ENCODE assay signal across 8 mouse cellular contexts in genomic region chr7:105640233-105640893, GRCm38 (mm10). TPM values are rescaled to one million over a fixed set of nuclear protein-coding genes. Genes with fewer than 3 reads are reported as not detected.
DNase-seq lines count a peak whose midpoint lies in the region; ATAC-seq lines count a peak whose summit lies in the region.

Gene Arfip2, minus strand, starts transcription at chr7:105640416.
Gene Gm45799, plus strand, starts transcription at chr7:105640552.

- H3K4me3 ChIP-seq in hindbrain, embryonic 16.5 days (ENCODE audit: low read length): peak within 1 kb of the TSS; percentile 72
- H3K4me3 ChIP-seq in macrophage (ENCODE audit: inconsistent target): peak within 1 kb of the TSS; percentile 69

- peak within 1 kb of the TSS; percentile 85 for H3K4me2 ChIP-seq in hindbrain, embryonic 16.5 days (ENCODE audit: low read length)

- WGBS in hindbrain, embryonic 16.5 days: under 1% methylated on average over 45 of the region's 45 CpGs
- under 1% methylated on average over 44 of the region's 45 CpGs for WGBS in macrophage (ENCODE audit: missing documents)

- no peaks in the 10 kb centered on the region for H3K9me3 ChIP-seq in hindbrain, embryonic 16.5 days (ENCODE audit: control insufficient read depth, low read length)

- H3K9ac ChIP-seq in hindbrain, embryonic 16.5 days (ENCODE audit: low read depth, low read length): peak within 1 kb of the TSS; percentile 87

- peak; percentile 87 for DNase-seq in WW6 (ENCODE audit: low read depth, low spot score)
- DNase-seq in cerebellum, postnatal 4 days (ENCODE audit: low spot score in 2 of 2): peak; percentile 93
- DNase-seq in gastrocnemius, adult 18-20 months (ENCODE audit: low spot score): peak; percentile 99
- DNase-seq in left cerebral cortex, adult 18-20 months (ENCODE audit: low spot score in 2 of 2): peak; percentile 97 to 98
- DNase-seq in right cerebral cortex, adult 18-20 months: peak; percentile 99
- peak; percentile 84 for DNase-seq in urinary bladder, postnatal 10 days (ENCODE audit: low spot score)

- peak within 1 kb of the TSS; percentile 90 for H3K27ac ChIP-seq in hindbrain, embryonic 16.5 days (ENCODE audit: low read depth, low read length)
- peak within 1 kb of the TSS; percentile 93 for H3K27ac ChIP-seq in macrophage

- peak; percentile 96 for ATAC-seq in hindbrain, embryonic 16.5 days

- H3K79me2 ChIP-seq in macrophage (ENCODE audit: inconsistent target): peaks cover 30% of the 10 kb centered on the region; the same call in 1 of the 2 replicates

- no peaks in the 10 kb centered on the region for H3K27me3 ChIP-seq in hindbrain, embryonic 16.5 days (replicated peaks; ENCODE audit: control insufficient read depth, insufficient read depth, low read length)

- H3K4me1 ChIP-seq in hindbrain, embryonic 16.5 days (ENCODE audit: control insufficient read depth, insufficient read depth, low read depth, low read length): peaks cover 21% of the 10 kb centered on the region

- peaks cover 15% of the 10 kb centered on the region for H3K36me3 ChIP-seq in hindbrain, embryonic 16.5 days (ENCODE audit: control insufficient read depth, insufficient read depth, low read length)
- peaks cover 28% of the 10 kb centered on the region for H3K36me3 ChIP-seq in macrophage (ENCODE audit: inconsistent target)

RNA-seq across cellular contexts. Expression of gene Arfip2, which starts in this region (rescaled TPM):
- 1 to 10 TPM; 5.3 to 7.4 TPM for total RNA-seq in gastrocnemius, adult 18-20 months (2021)
- polyA plus RNA-seq in hindbrain, embryonic 16.5 days (2015; fragmentation: Nextera tagmentation; extraction: Ambion mirVana): 85.2 and 91.1 TPM in 2 replicates
- total RNA-seq in left cerebral cortex, adult 18-20 months (2021): 10 to 100 TPM; 93.3 to 94.4 TPM
- total RNA-seq in macrophage (2018; cell fraction: chromatin; rRNA removed): 100 to 1,000 TPM in 4 of 26 experiments, 10 to 100 TPM in 22; 42.3 to 124 (median 73.3) TPM
- 10 to 100 TPM in 25 of 26 experiments, 1 to 10 TPM in 1; 8.0 to 19.5 (median 15.7) TPM for total RNA-seq in macrophage (2018; cell fraction: cytosol; rRNA removed)
- total RNA-seq in macrophage (2018; cell fraction: nucleus; rRNA removed): 100 to 1,000 TPM in 2 of 26 experiments, 10 to 100 TPM in 24; 25.6 to 111 (median 59.7) TPM
- polyA plus RNA-seq in macrophage (2018): 23.1 to 24.5 TPM (median 23.7 TPM) in 3 replicates

RNA-seq across cellular contexts. Expression of gene Gm45799, which starts in this region (rescaled TPM):
- total RNA-seq in gastrocnemius, adult 18-20 months (2021): under 1 TPM; 0.57 to 0.98 TPM
- polyA plus RNA-seq in hindbrain, embryonic 16.5 days (2015; fragmentation: Nextera tagmentation; extraction: Ambion mirVana): 7.9 and 9.7 TPM in 2 replicates
- total RNA-seq in left cerebral cortex, adult 18-20 months (2021): 10 to 100 TPM in 1 of 2 experiments, 1 to 10 TPM in 1; 8.6 to 11.5 TPM
- total RNA-seq in macrophage (2018; cell fraction: chromatin; rRNA removed): 10 to 100 TPM; 10.2 to 47.1 (median 16.6) TPM
- total RNA-seq in macrophage (2018; cell fraction: cytosol; rRNA removed): 1 to 10 TPM in 25 of 26 experiments, under 1 TPM in 1; 0.91 to 7.1 (median 2.7) TPM
- total RNA-seq in macrophage (2018; cell fraction: nucleus; rRNA removed): 10 to 100 TPM in 21 of 26 experiments, 1 to 10 TPM in 5; 6.0 to 30.8 (median 20.0) TPM
- polyA plus RNA-seq in macrophage (2018): 1.7 to 8.3 TPM (median 4.9 TPM) in 3 replicates

Comparison
In these comparisons a context has a peak if more than half of its experiments do, and no peak if none do; other contexts are left out.
1. Peak in every context shown above with its lines: DNase-seq, ATAC-seq, H3K4me3 ChIP-seq and H3K27ac ChIP-seq.
2. RNA of gene Arfip2 (total RNA-seq): 93.3 to 94.4 TPM in left cerebral cortex, adult 18-20 months; 5.3 to 7.4 TPM in gastrocnemius, adult 18-20 months; every median in the first group is over 10 times any median in the second.
3. RNA of gene Gm45799 (total RNA-seq): 8.6 to 11.5 TPM in left cerebral cortex, adult 18-20 months; 0.57 to 0.98 TPM in gastrocnemius, adult 18-20 months; every median in the first group is over 4 times any median in the second.